Mouse (Mus musculus): ENCODE data around the gene Uchl4. TPM values are rescaled to one million over a fixed set of nuclear protein-coding genes. Genes with fewer than 3 reads are reported as not detected.

Gene Uchl4
- polyA plus RNA-seq, 1 experiment from 2014 or later, result 5.4 TPM

DNA sequence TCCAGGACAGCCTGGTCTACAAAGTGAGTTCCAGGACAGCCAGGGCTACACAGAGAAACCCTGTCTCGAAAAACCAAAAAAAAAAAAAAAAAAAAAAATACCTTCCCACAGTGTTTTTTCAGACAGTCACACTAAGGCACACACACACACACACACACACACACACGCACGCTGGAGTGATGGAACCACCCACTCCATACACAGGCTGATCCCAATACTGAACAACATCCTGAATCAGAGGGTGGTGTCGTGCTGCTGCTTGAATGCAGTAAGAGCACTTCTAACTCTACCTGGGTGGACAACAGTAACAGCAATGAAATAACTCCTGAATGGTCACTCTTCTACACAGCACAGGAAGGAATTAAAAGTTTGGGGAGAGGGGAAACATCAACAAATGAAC, 13.5 kb upstream of the Uchl4 start:
- Histone ChIP-seq H3K27ac (ENCODE audit: low read depth, low read length) (no peak overlapping the region), H3K4me3 (ENCODE audit: low read depth, low read length) (no peak overlapping the region), H3K4me1 (replicated peaks; ENCODE audit: control insufficient read depth, insufficient read depth, low read length) (no peaks in the 10 kb centered on the region; the same call in 1 of the 2 replicates), H3K9ac (ENCODE audit: low read depth, low read length) (no peak overlapping the region), H3K4me2 (no peak overlapping the region), H3K27me3 (replicated peaks; ENCODE audit: control insufficient read depth, insufficient read depth, low read length) (no peaks in the 10 kb centered on the region), H3K9me3 (ENCODE audit: control insufficient read depth, low read length) (no peaks in the 10 kb centered on the region), H3K36me3 (ENCODE audit: control insufficient read depth, insufficient read depth, low read length) (no peaks in the 10 kb centered on the region)
- DNase-seq (ENCODE audit: low spot score) (no peak), ATAC-seq (replicated peaks; ENCODE audit: low FRiP score) (no peak)
- 82% methylated on average over 4 of the region's 4 CpGs for WGBS

DNA sequence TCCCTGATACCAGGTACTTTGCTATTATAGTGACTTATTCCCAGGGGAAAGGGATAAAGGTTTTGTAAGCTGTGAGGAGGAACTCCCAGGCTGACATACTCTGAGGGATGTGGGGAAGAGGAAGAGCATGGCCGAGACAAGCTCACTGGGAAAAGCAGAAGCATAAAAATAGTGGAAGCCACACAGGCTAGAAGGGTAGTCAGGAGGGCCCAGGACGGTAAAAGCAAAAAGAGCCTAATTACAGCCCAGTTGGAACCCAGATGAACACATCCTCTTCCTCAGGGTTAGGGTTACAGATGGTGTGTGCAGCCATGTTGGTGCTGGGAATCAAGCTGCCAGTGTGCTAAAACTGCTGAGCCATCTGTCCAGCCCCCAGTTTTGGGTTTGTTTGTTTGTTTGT, 12.9 kb upstream of the Uchl4 start:
- Histone ChIP-seq H3K27me3 (replicated peaks; ENCODE audit: control insufficient read depth, insufficient read depth, low read length) (no peaks in the 10 kb centered on the region), H3K4me1 (replicated peaks; ENCODE audit: control insufficient read depth, insufficient read depth, low read length) (no peaks in the 10 kb centered on the region; the same call in 1 of the 2 replicates), H3K4me2 (no peak overlapping the region), H3K4me3 (ENCODE audit: low read depth, low read length) (no peak overlapping the region), H3K27ac (ENCODE audit: low read depth, low read length) (no peak overlapping the region), H3K9me3 (ENCODE audit: control insufficient read depth, low read length) (no peaks in the 10 kb centered on the region), H3K9ac (ENCODE audit: low read depth, low read length) (no peak overlapping the region), H3K36me3 (ENCODE audit: control insufficient read depth, insufficient read depth, low read length) (no peaks in the 10 kb centered on the region)
- DNase-seq (ENCODE audit: low spot score) (no peak), ATAC-seq (replicated peaks; ENCODE audit: low FRiP score) (no peak)
- WGBS, result 57% methylated on average over 2 of the region's 2 CpGs

DNA sequence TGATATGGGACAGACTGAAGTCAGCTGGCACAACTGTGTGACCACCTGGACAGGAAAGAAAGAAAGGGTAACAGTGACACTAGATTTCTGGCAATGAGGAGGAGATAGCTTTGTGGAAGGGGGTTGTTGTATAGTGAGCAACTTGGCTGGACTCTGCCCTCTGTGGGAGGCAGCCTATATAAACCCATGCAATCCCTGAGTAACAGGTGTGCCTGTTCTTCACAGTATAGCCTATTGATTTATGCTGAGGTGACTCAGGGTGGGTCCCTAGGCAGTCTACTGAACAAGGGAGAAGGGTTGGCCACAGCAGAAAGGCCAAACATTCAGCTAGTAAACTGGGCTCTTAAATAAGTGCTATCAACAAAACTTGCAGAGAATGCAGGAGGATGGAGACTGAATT, 9.2 kb upstream of the Uchl4 start:
- Histone ChIP-seq H3K4me3 (ENCODE audit: low read depth, low read length) (no peak overlapping the region), H3K4me1 (replicated peaks; ENCODE audit: control insufficient read depth, insufficient read depth, low read length) (peaks cover 5% of the 10 kb centered on the region), H3K4me2 (no peak overlapping the region), H3K36me3 (ENCODE audit: control insufficient read depth, insufficient read depth, low read length) (no peaks in the 10 kb centered on the region), H3K27me3 (replicated peaks; ENCODE audit: control insufficient read depth, insufficient read depth, low read length) (no peaks in the 10 kb centered on the region), H3K9me3 (ENCODE audit: control insufficient read depth, low read length) (no peaks in the 10 kb centered on the region), H3K9ac (ENCODE audit: low read depth, low read length) (no peak overlapping the region), H3K27ac (ENCODE audit: low read depth, low read length) (no peak overlapping the region)
- DNase-seq (ENCODE audit: low spot score) (no peak), ATAC-seq (replicated peaks; ENCODE audit: low FRiP score) (no peak)

DNA sequence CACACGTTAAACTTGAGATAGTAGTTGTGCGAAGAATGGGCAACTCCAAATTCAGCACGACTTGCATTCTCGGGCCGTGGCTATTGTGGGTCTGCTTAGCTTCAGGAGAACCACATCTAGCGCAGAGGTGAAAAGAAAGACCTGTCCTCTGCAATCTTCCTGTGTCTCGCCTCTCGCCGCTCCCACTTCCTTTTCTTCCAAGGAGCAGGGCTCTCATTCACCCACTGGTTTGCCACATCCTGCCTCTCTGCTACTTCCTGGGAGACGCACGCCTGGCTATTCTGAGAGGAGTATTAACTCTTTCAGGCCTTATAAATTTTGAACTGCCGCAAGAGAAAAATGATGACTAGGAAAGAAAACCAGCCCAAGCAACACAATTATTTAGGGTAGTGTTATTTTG, 7.3 kb upstream of the Uchl4 start:
- ATAC-seq (replicated peaks; ENCODE audit: low FRiP score) (no peak), DNase-seq (ENCODE audit: low spot score) (no peak)
- H3K36me3 ChIP-seq (ENCODE audit: control insufficient read depth, insufficient read depth, low read length), result no peaks in the 10 kb centered on the region
- peaks cover 5% of the 10 kb centered on the region for H3K4me1 ChIP-seq (replicated peaks; ENCODE audit: control insufficient read depth, insufficient read depth, low read length)
- 41% methylated on average over 12 of the region's 12 CpGs for WGBS
- H3K27me3 ChIP-seq (replicated peaks; ENCODE audit: control insufficient read depth, insufficient read depth, low read length), result no peaks in the 10 kb centered on the region
- no peak overlapping the region for H3K27ac ChIP-seq (ENCODE audit: low read depth, low read length)
- no peak overlapping the region for H3K4me3 ChIP-seq (ENCODE audit: low read depth, low read length)
- H3K9me3 ChIP-seq (ENCODE audit: control insufficient read depth, low read length), result no peaks in the 10 kb centered on the region
- peak overlapping the region; percentile 22; the same call in 1 of the 2 replicates for H3K4me2 ChIP-seq
- no peak overlapping the region for H3K9ac ChIP-seq (ENCODE audit: low read depth, low read length)

DNA sequence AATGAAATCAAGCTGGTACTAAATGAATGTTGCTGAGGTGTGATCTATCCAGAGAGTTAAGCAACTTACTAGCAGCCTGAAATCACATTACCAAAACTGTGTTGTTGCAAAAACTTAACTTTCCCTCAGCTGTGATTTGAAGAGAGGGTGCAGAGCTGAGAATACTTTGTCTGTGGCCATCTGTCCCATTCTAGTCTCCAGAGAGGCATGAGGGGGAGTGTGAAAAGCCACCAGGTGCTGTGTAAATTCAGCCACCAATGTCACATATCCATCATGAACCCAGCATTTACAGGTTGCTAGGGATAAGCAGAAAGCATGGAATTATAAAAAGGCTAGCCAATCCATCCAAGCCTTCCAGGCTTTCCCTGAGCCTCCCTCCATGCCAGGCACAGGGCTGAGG, 6.0 kb upstream of the Uchl4 start:
- peaks cover 5% of the 10 kb centered on the region for H3K4me1 ChIP-seq (replicated peaks; ENCODE audit: control insufficient read depth, insufficient read depth, low read length)

DNA sequence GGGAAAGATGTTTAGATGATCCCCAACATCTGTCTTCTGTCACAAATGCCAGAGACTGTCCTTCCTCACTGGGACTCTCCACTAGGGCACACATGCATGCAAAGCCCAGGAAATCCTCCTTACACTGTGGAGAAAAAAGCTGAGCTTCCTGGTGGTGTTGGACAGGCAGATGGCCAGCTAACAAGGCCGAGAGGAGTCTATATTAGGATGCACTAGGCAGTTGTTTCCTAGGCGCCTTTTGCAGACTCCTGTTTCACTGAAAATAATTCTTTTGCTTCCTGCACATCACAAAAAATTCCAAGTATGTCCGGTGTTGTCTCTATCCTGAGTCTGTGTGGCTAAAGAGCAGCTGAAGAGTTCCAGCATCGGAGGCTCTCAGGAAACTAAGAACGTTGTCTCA, 3.8 kb upstream of the Uchl4 start:
- Histone ChIP-seq H3K27me3 (replicated peaks; ENCODE audit: control insufficient read depth, insufficient read depth, low read length) (no peaks in the 10 kb centered on the region), H3K9me3 (ENCODE audit: control insufficient read depth, low read length) (no peaks in the 10 kb centered on the region), H3K27ac (ENCODE audit: low read depth, low read length) (no peak overlapping the region), H3K36me3 (ENCODE audit: control insufficient read depth, insufficient read depth, low read length) (no peaks in the 10 kb centered on the region), H3K4me1 (replicated peaks; ENCODE audit: control insufficient read depth, insufficient read depth, low read length) (peaks cover 5% of the 10 kb centered on the region), H3K9ac (ENCODE audit: low read depth, low read length) (no peak overlapping the region), H3K4me3 (ENCODE audit: low read depth, low read length) (no peak overlapping the region), H3K4me2 (no peak overlapping the region)
- ATAC-seq (replicated peaks; ENCODE audit: low FRiP score) (no peak), DNase-seq (ENCODE audit: low spot score) (no peak)
- 65% methylated on average over 5 of the region's 5 CpGs for WGBS

More for the DNA sequence above, 6.0 kb upstream of the Uchl4 start:
- Histone ChIP-seq H3K9ac (ENCODE audit: low read depth, low read length) (no peak overlapping the region), H3K27me3 (replicated peaks; ENCODE audit: control insufficient read depth, insufficient read depth, low read length) (no peaks in the 10 kb centered on the region), H3K4me3 (ENCODE audit: low read depth, low read length) (no peak overlapping the region), H3K27ac (ENCODE audit: low read depth, low read length) (no peak overlapping the region), H3K9me3 (ENCODE audit: control insufficient read depth, low read length) (no peaks in the 10 kb centered on the region), H3K4me2 (no peak overlapping the region), H3K36me3 (ENCODE audit: control insufficient read depth, insufficient read depth, low read length) (no peaks in the 10 kb centered on the region)
- DNase-seq (ENCODE audit: low spot score), result no peak
- no peak for ATAC-seq (replicated peaks; ENCODE audit: low FRiP score)

DNA sequence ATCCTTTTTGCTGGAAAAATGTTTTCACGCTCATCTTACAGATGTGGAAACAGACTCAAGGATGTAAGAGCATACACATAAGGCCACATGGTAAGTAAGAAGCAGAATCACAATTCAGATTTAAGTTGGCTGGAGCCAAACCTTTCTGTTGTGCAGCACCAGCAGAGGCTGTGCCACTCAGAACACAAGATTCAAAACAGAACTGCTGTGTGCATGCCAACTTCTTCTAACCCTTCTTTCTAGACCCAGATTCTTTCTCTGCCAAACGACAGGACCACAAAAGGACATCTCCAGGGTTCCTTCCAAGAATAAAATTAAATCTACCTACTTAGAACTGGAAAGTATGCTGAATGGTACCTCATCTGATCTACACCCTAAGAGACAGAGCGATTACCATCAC, 3.3 kb upstream of the Uchl4 start:
- Histone ChIP-seq H3K4me1 (replicated peaks; ENCODE audit: control insufficient read depth, insufficient read depth, low read length) (peaks cover 5% of the 10 kb centered on the region), H3K36me3 (ENCODE audit: control insufficient read depth, insufficient read depth, low read length) (no peaks in the 10 kb centered on the region), H3K27ac (ENCODE audit: low read depth, low read length) (no peak overlapping the region), H3K9me3 (ENCODE audit: control insufficient read depth, low read length) (no peaks in the 10 kb centered on the region), H3K4me3 (ENCODE audit: low read depth, low read length) (no peak overlapping the region), H3K9ac (ENCODE audit: low read depth, low read length) (no peak overlapping the region), H3K4me2 (no peak overlapping the region), H3K27me3 (replicated peaks; ENCODE audit: control insufficient read depth, insufficient read depth, low read length) (no peaks in the 10 kb centered on the region)
- 80% methylated on average over 3 of the region's 3 CpGs for WGBS
- DNase-seq (ENCODE audit: low spot score) (no peak), ATAC-seq (replicated peaks; ENCODE audit: low FRiP score) (no peak)

DNA sequence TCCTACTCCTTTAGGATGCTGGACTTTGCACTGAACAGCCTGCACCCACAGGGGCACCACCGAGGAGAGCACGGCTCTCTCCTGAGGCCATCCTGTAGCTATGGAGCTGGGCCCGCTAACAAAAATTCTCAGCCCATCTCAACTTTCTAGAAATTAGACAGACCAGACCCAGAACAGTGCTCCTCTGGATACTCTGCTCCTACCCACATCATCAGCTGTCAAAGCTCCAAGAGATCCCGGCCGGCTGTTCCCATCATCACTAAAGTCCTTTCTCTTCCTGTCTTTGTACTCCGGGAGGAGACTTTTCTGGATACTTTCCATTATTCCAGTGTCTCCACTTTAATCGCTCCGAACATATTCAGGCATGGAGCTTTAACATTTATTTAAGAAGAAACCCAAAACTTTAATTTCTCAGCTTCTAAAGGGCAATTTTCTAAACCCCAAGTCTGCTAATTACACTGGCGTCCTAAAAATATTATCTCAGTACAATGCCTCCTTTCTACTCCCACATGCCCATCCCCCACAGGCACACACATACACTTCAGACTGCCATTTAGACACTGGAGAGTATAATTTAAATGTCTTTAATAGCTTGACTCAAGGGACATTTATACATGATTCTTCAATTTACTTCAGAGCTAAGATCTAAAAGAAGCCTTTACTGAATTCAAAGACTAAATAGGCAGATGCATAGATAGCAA, 2.6 kb upstream of the Uchl4 start:
- ATAC-seq (replicated peaks; ENCODE audit: low FRiP score) (no peak), DNase-seq (ENCODE audit: low spot score) (no peak)
- no peak overlapping the region for H3K9ac ChIP-seq (ENCODE audit: low read depth, low read length)
- peaks cover 5% of the 10 kb centered on the region for H3K4me1 ChIP-seq (replicated peaks; ENCODE audit: control insufficient read depth, insufficient read depth, low read length)
- H3K36me3 ChIP-seq (ENCODE audit: control insufficient read depth, insufficient read depth, low read length), result no peaks in the 10 kb centered on the region
- no peaks in the 10 kb centered on the region for H3K9me3 ChIP-seq (ENCODE audit: control insufficient read depth, low read length)
- 79% methylated on average over 9 of the region's 9 CpGs for WGBS
- no peak overlapping the region for H3K4me3 ChIP-seq (ENCODE audit: low read depth, low read length)
- no peak overlapping the region for H3K4me2 ChIP-seq
- H3K27me3 ChIP-seq (replicated peaks; ENCODE audit: control insufficient read depth, insufficient read depth, low read length), result no peaks in the 10 kb centered on the region
- H3K27ac ChIP-seq (ENCODE audit: low read depth, low read length), result no peak overlapping the region

DNA sequence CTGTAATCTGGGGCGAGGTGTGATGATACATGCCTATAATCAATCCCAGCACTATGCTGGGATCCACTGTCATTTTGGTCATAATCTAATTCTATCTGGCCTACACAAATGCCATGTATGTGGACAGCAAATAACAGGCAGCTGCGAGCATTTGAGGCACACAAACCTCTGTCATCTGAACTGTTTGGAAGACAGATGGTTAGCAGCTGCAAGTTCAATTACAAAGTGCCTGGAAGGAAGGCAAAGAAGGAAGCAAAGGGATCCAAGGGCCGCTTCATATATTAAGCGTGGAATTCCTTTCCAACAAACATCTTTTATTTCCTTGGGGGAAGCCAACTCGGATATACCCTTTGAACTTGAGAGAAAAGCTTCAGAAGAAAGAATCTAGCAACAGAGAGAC, 1.3 kb upstream of the Uchl4 start:
- 79% methylated on average over 5 of the region's 5 CpGs for WGBS
- H3K4me2 ChIP-seq, result no peak overlapping the region
- no peak overlapping the region for H3K9ac ChIP-seq (ENCODE audit: low read depth, low read length)
- no peak overlapping the region for H3K27ac ChIP-seq (ENCODE audit: low read depth, low read length)
- DNase-seq (ENCODE audit: low spot score), result no peak
- H3K9me3 ChIP-seq (ENCODE audit: control insufficient read depth, low read length), result no peaks in the 10 kb centered on the region
- no peak overlapping the region for H3K4me3 ChIP-seq (ENCODE audit: low read depth, low read length)
- no peaks in the 10 kb centered on the region for H3K36me3 ChIP-seq (ENCODE audit: control insufficient read depth, insufficient read depth, low read length)
- ATAC-seq (replicated peaks; ENCODE audit: low FRiP score), result no peak
- no peaks in the 10 kb centered on the region for H3K27me3 ChIP-seq (replicated peaks; ENCODE audit: control insufficient read depth, insufficient read depth, low read length)
- H3K4me1 ChIP-seq (replicated peaks; ENCODE audit: control insufficient read depth, insufficient read depth, low read length), result peaks cover 5% of the 10 kb centered on the region
